Mouse (Mus musculus) lung, adult 2 months (tissue): ENCODE measurements at regions not wholly inside any gene's neighbourhood (a gene's known extent, or its start where the extent isn't known, plus 50 kb on each side); places are given as distances from the start of the nearest gene placed in this dataset.

Experiments
- DNase-seq: peaks from one replicate; pipeline ENCODE4 v3.0.0; 2022
- H3K4me1 ChIP-seq: fragments of 200-500 bp; 2 replicates; pipeline ENCODE4 v1.6.1; 2011; ENCODE audit warnings: low read length; ENCODE audit not compliant: control insufficient read depth, insufficient read depth
- H3K4me3 ChIP-seq: fragments of 200-500 bp; replicated peaks from 2 replicates; pipeline ENCODE3; 2011; ENCODE audit warnings: low read depth, mild to moderate bottlenecking, control low read depth, low read length; ENCODE audit errors: extremely low read depth
- CTCF ChIP-seq: fragments of 200-500 bp; IDR thresholded peaks from 2 replicates; pipeline ENCODE4 v1.5.1; 2011; ENCODE audit warnings: mild to moderate bottlenecking, low read length, control low read depth; ENCODE audit not compliant: insufficient read depth
- POLR2A ChIP-seq: fragments of 200-500 bp; IDR thresholded peaks from 2 replicates; pipeline ENCODE4 v1.6.1; 2011; ENCODE audit warnings: low read depth, mild to moderate bottlenecking, control low read depth, low read length, borderline replicate concordance; ENCODE audit errors: extremely low read depth
- WGBS: fragments of 180-500 bp; shearing (Covaris S2); methylation state at CpG from one replicate; pipeline ENCODE4 v1.1.7; 2018; 5-methylcytosine and 5-hydroxymethylcytosine counted together

DNA sequence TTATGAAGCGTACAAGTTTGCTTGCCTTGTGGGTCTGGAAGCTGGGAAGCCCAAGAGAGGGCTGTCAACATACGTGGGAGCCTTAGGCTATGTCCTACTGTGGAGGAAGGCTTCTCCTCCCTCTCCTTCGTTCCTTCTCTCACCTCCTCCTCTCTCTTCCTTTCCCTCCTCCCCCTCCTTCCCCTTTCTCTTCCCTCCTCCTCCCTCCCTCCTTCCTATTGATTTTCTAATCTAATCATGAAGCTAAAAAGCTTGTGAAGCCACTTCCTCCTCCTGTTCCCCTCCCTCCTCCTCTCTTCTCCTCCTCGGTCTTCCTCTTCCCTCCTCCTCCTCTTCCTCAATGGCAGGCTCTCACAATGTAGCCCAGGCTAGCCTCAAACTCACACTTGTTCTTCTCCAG is 91.7 kb upstream of the Med13l start:
- H3K4me3 ChIP-seq: no peak overlapping the region
- TF ChIP-seq CTCF (no peak), POLR2A (no peak)
- 55% methylated on average over 4 of the region's 4 CpGs for WGBS
- no peak for DNase-seq
- H3K4me1 ChIP-seq: peaks cover 11% of the 10 kb centered on the region

GRCm38 (mm10) chr5:118471569-118471968 is 88.9 kb upstream of the Med13l start:
- TF ChIP-seq CTCF (no peak), POLR2A (no peak)

GRCm38 (mm10) chr5:118472291-118472690 is 88.2 kb upstream of the Med13l start:
- Histone ChIP-seq H3K4me1 (no peaks in the 10 kb centered on the region), H3K4me3 (no peak overlapping the region)
- 88% methylated on average over 10 of the region's 10 CpGs for WGBS
- TF ChIP-seq POLR2A: no peak
- no peak for TF ChIP-seq CTCF
- DNase-seq: no peak

More at GRCm38 (mm10) chr5:118471569-118471968, 88.9 kb upstream of the Med13l start:
- no peak for DNase-seq
- WGBS: 48% methylated on average over 5 of the region's 5 CpGs
- Histone ChIP-seq H3K4me3 (no peak overlapping the region), H3K4me1 (no peaks in the 10 kb centered on the region; the same call in 1 of the 2 replicates)

- DNase-seq: no peak
- Histone ChIP-seq H3K4me3 (no peak overlapping the region), H3K4me1 (peaks cover 3% of the 10 kb centered on the region)
- WGBS: 53% methylated on average over 5 of the region's 5 CpGs
- TF ChIP-seq CTCF (no peak), POLR2A (no peak)
Observed at GRCm38 (mm10) chr5:118473128-118473730, 87.2 kb upstream of the Med13l start.

- no peak for DNase-seq
- WGBS: 67% methylated on average over 5 of the region's 5 CpGs
- H3K4me3 ChIP-seq: no peak overlapping the region
- TF ChIP-seq CTCF (no peak), POLR2A (no peak)
- peaks cover 3% of the 10 kb centered on the region for H3K4me1 ChIP-seq
Observed at GRCm38 (mm10) chr5:118476597-118476996, 83.9 kb upstream of the Med13l start.

DNA sequence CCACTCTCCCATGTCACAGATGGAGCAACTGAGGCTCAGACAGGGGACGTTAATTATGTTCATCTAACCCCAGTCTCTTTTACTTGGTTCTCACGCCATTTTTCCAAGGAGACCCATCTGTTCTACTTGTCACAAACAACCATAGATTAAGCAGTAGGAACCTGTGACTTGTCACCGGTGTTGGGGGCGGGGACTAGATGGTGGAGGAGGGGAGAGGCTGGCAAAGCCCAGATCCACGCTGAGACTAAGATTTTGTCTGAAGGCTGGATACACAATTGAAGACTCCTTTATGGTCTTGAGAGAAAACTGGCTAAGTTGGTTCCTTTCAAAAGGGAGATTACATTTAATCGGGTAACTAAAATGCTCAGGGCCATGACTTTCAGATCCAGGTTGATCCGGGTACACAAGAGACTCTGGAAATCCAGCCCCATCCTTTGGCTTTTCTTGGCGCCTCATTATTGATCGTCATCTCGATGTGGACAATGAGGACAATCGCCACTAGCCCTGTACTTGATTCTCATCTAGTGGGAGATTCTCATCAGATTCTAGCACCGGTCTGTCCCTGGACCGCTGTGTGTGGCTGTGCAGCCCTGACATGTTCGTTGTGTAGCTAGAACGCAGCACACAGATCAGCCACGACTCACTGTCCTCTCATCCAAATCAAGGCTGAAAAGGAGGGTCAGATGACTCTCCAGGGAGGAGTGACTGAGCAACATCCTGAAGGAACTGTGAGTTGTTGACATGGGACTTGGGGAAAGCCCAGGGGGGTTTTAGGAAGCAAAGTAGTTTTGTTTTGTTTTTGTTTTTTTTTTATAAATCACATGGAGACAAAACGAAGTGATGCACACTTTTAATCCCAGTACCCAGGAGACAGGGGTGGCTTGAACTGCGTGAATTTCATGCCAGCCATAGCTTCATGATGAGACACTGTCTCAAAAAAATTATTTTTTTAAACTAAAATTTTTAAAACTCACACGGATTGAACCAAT is 83.1 kb upstream of the Med13l start:
- no peak for TF ChIP-seq CTCF
- TF ChIP-seq POLR2A: no peak
- WGBS: 51% methylated on average over 19 of the region's 19 CpGs
- DNase-seq: no peak
- Histone ChIP-seq H3K4me3 (no peak overlapping the region), H3K4me1 (peaks cover 3% of the 10 kb centered on the region)

DNA sequence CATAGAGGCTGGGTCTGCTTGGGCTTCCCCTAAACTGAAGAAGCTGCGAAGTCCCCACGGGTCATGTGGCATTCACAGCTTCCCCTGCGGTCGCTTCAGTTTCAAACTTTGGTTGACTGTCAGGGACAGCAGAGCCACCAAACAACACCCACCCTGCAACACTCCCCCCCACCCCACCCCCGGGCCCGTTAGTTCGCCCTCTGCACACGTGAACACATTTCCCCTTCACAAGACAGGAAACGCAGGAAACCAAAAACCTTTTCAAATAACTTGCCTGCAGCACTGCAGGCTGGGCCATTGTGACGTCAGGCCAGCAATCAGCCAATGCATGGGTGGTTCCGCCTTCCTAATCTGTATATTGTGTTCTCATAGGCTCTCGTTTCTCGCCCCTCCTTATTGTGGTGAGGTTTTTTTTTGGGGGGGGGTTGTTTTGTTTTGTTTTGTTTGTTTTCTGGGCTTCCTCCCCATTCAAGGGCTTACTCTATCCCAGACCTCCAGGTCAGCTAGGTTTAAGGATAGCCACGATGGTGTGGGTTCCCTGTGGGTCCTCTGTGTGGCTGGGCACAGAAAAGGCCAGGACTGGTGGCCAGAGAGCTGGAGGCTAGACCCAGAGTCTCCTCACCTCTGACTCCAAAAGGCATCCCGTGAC is 82.2 kb upstream of the Med13l start:
- no peak for DNase-seq
- WGBS: 8% methylated on average over 15 of the region's 15 CpGs
- no peak overlapping the region for H3K4me3 ChIP-seq

GRCm38 (mm10) chr5:118480000-118480399 is 80.5 kb upstream of the Med13l start:
- no peak for DNase-seq
- H3K4me1 ChIP-seq: peaks cover 3% of the 10 kb centered on the region
- H3K4me3 ChIP-seq: no peak overlapping the region
- TF ChIP-seq CTCF (no peak), POLR2A (no peak)
- 49% methylated on average over 5 of the region's 5 CpGs for WGBS

More for the DNA sequence above, 82.2 kb upstream of the Med13l start:
- peaks cover 3% of the 10 kb centered on the region for H3K4me1 ChIP-seq
- TF ChIP-seq POLR2A: no peak
- no peak for TF ChIP-seq CTCF

GRCm38 (mm10) chr5:118480965-118481793 is 79.3 kb upstream of the Med13l start:
- WGBS: 82% methylated on average over 10 of the region's 10 CpGs
- Histone ChIP-seq H3K4me1 (peaks cover 3% of the 10 kb centered on the region), H3K4me3 (no peak overlapping the region)
- TF ChIP-seq POLR2A (no peak), CTCF (no peak)
- DNase-seq: no peak
